In the genomic region with DNA sequence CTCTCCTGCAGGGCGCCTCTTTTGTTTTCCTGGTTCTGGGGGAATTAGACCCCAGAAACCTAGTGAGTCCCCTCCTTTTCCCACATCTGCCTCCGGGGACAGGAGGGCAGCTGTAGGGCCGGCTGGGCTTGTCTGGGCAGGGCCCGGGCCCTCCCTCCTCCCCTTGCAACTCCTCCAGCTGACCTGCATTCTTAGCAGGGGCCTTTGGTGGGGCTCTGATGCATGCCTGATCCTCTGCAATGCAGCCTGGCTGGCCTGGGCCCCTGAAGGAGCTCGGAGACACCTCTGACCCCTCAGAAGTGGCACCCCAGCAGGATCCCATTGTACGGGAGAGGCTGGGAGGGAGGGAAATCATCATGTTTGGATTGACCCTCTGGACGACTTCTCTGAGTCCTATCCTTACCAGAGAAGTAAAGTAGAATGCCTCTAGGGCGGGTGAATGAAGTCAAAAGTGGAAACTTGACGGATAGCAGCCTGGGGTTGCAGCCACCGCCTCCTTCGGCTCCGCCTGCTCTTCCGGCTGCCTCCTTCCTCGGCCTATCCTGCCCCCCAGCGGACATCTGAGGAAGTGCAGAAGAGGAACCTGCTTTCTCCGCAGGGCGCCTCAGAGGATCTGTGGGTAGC, we compare ENCODE assay signal across 8 mouse cellular contexts. TPM values are rescaled to one million over a fixed set of nuclear protein-coding genes. Genes with fewer than 3 reads are reported as not detected.
DNase-seq lines count a peak whose midpoint lies in the region; ATAC-seq and TF ChIP-seq lines count a peak whose summit lies in the region.

No protein-coding gene starts in this region.

- H3K4me3 ChIP-seq in forebrain, embryonic 14.5 days (ENCODE audit: low read depth, low read length), result peak overlapping the region; percentile 16
- H3K4me3 ChIP-seq in lung, adult 2 months (replicated peaks; ENCODE audit: extremely low read depth, low read depth, low read length), result peak overlapping the region; percentile 38
- H3K4me3 ChIP-seq in neural tube, embryonic 15.5 days (replicated peaks), result peak overlapping the region; percentile 28

- peak overlapping the region; percentile 42 for H3K4me2 ChIP-seq in forebrain, embryonic 14.5 days (ENCODE audit: low read length)
- H3K4me2 ChIP-seq in neural tube, embryonic 15.5 days, result peak overlapping the region; percentile 54

- no peak overlapping the region for H3K27ac ChIP-seq in forebrain, embryonic 14.5 days (ENCODE audit: low read depth, low read length)
- no peak overlapping the region for H3K27ac ChIP-seq in neural tube, embryonic 15.5 days (replicated peaks)

- H3K4me1 ChIP-seq in forebrain, embryonic 14.5 days (ENCODE audit: control insufficient read depth, insufficient read depth, low read length), result peaks cover 10% of the 10 kb centered on the region
- peaks cover 11% of the 10 kb centered on the region for H3K4me1 ChIP-seq in lung, adult 2 months (ENCODE audit: control insufficient read depth, insufficient read depth, low read length)
- peaks cover 38% of the 10 kb centered on the region for H3K4me1 ChIP-seq in neural tube, embryonic 15.5 days

- peak; percentile 92 for DNase-seq in ES-CJ7 (ENCODE audit: low read depth, low spot score)
- peak; percentile 79 for DNase-seq in cerebellum, adult 11 months
- DNase-seq in forebrain, embryonic 14.5 days (ENCODE audit: low spot score), result peak; percentile 90
- peak; percentile 64 for DNase-seq in heart, postnatal 25 days (ENCODE audit: low spot score)
- DNase-seq in layer of hippocampus, adult 11-12 months (ENCODE audit: low spot score), result peak; percentile 81
- DNase-seq in lung, adult 2 months, result peak; percentile 83
- DNase-seq in thymus, adult 18-20 months, result peak; percentile 80 to 82

- intact Hi-C loops in heart, postnatal 25 days (cut with DNase I), result no loop called here

- H3K9me3 ChIP-seq in forebrain, embryonic 14.5 days (replicated peaks; ENCODE audit: control insufficient read depth, low read length), result no peaks in the 10 kb centered on the region
- no peaks in the 10 kb centered on the region for H3K9me3 ChIP-seq in neural tube, embryonic 15.5 days (replicated peaks)

- H3K27me3 ChIP-seq in forebrain, embryonic 14.5 days (replicated peaks; ENCODE audit: control insufficient read depth, insufficient read depth, low read length), result peaks cover 38% of the 10 kb centered on the region
- H3K27me3 ChIP-seq in neural tube, embryonic 15.5 days (replicated peaks), result peaks cover 47% of the 10 kb centered on the region

- no peaks in the 10 kb centered on the region for H3K36me3 ChIP-seq in forebrain, embryonic 14.5 days (ENCODE audit: control insufficient read depth, insufficient read depth, low read length)
- H3K36me3 ChIP-seq in neural tube, embryonic 15.5 days, result no peaks in the 10 kb centered on the region

- TF ChIP-seq CTCF in lung, adult 2 months (IDR thresholded peaks at IDR 0.05; ENCODE audit: insufficient read depth, low read length), result peak; percentile 80

- no peak for TF ChIP-seq POLR2A in lung, adult 2 months (IDR thresholded peaks at IDR 0.05; ENCODE audit: borderline replicate concordance, extremely low read depth, low read depth, low read length)

- ATAC-seq in forebrain, embryonic 14.5 days, result peak; percentile 33
- ATAC-seq in neural tube, embryonic 15.5 days (ENCODE audit: low FRiP score), result 0 out of 2 replicates have a peak, but pooled peaks have one; percentile 3

- 1% methylated on average over 17 of the region's 17 CpGs for WGBS in forebrain, embryonic 14.5 days
- WGBS in lung, adult 2 months, result 6% methylated on average over 17 of the region's 17 CpGs
- 2% methylated on average over 17 of the region's 17 CpGs for WGBS in neural tube, embryonic 15.5 days

- peak overlapping the region; percentile 49; the same call in 1 of the 2 replicates for H3K9ac ChIP-seq in forebrain, embryonic 14.5 days (ENCODE audit: low read length)
- peak overlapping the region; percentile 32 for H3K9ac ChIP-seq in neural tube, embryonic 15.5 days (replicated peaks)

RNA-seq across cellular contexts. Expression of gene Scrn2, which starts 3.9 kb away (rescaled TPM):
- polyA plus RNA-seq in forebrain, embryonic 14.5 days (2014; fragmentation: Nextera tagmentation; extraction: Ambion mirVana), result 15.0 and 15.4 TPM in 2 replicates
- total RNA-seq in heart, postnatal 25 days (2021), result 10 to 100 TPM; 11.9 to 13.2 TPM
- polyA plus RNA-seq in lung, adult 2 months (2012; rRNA removed), result 16.2 and 20.2 TPM in 2 replicates
- 12.6 and 18.5 TPM in 2 replicates for polyA plus RNA-seq in neural tube, embryonic 15.5 days (2015; fragmentation: Nextera tagmentation; extraction: Ambion mirVana)

RNA-seq across cellular contexts. Expression of gene Sp6, which starts 12.6 kb away (rescaled TPM):
- polyA plus RNA-seq in forebrain, embryonic 14.5 days (2014; fragmentation: Nextera tagmentation; extraction: Ambion mirVana), result 0.17 TPM in 1 of 2 replicates, not detected in the other
- total RNA-seq in heart, postnatal 25 days (2021), result under 1 TPM; 0.11 to 0.29 TPM
- 5.0 and 8.5 TPM in 2 replicates for polyA plus RNA-seq in lung, adult 2 months (2012; rRNA removed)
- 0.23 and 0.52 TPM in 2 replicates for polyA plus RNA-seq in neural tube, embryonic 15.5 days (2015; fragmentation: Nextera tagmentation; extraction: Ambion mirVana)

RNA-seq across cellular contexts. Expression of gene Lrrc46, which starts 15.4 kb away (rescaled TPM):
- polyA plus RNA-seq in forebrain, embryonic 14.5 days (2014; fragmentation: Nextera tagmentation; extraction: Ambion mirVana), result 4.3 and 4.5 TPM in 2 replicates
- total RNA-seq in heart, postnatal 25 days (2021), result under 1 TPM in 1 of 2 experiments, not detected in 1; 0.50 TPM
- polyA plus RNA-seq in lung, adult 2 months (2012; rRNA removed), result 3.7 and 4.3 TPM in 2 replicates
- 1.9 and 2.3 TPM in 2 replicates for polyA plus RNA-seq in neural tube, embryonic 15.5 days (2015; fragmentation: Nextera tagmentation; extraction: Ambion mirVana)

RNA-seq across cellular contexts. Expression of gene Mrpl10, which starts 15.5 kb away (rescaled TPM):
- polyA plus RNA-seq in forebrain, embryonic 14.5 days (2014; fragmentation: Nextera tagmentation; extraction: Ambion mirVana), result 56.2 and 57.6 TPM in 2 replicates
- 10 to 100 TPM; 81.0 to 85.2 TPM for total RNA-seq in heart, postnatal 25 days (2021)
- polyA plus RNA-seq in lung, adult 2 months (2012; rRNA removed), result 64.8 and 80.5 TPM in 2 replicates
- polyA plus RNA-seq in neural tube, embryonic 15.5 days (2015; fragmentation: Nextera tagmentation; extraction: Ambion mirVana), result 63.7 and 67.4 TPM in 2 replicates

RNA-seq across cellular contexts. Expression of gene Osbpl7, which starts 24.6 kb away (rescaled TPM):
- polyA plus RNA-seq in forebrain, embryonic 14.5 days (2014; fragmentation: Nextera tagmentation; extraction: Ambion mirVana), result 6.1 and 6.7 TPM in 2 replicates
- 1 to 10 TPM; 5.1 to 5.5 TPM for total RNA-seq in heart, postnatal 25 days (2021)
- 15.7 and 18.1 TPM in 2 replicates for polyA plus RNA-seq in lung, adult 2 months (2012; rRNA removed)
- polyA plus RNA-seq in neural tube, embryonic 15.5 days (2015; fragmentation: Nextera tagmentation; extraction: Ambion mirVana), result 10.4 and 12.7 TPM in 2 replicates
